Mouse (Mus musculus) bone marrow, adult 2 months (tissue): ENCODE results near the gene Armc12. TPM values are rescaled to one million over a fixed set of nuclear protein-coding genes. Genes with fewer than 3 reads are reported as not detected.

Source experiments
- H3K27ac ChIP-seq: fragments of 200-500 bp; 2 replicates; pipeline ENCODE4 v1.5.1; 2012; ENCODE audit warnings: low read depth, mild to moderate bottlenecking, control low read depth, inconsistent platforms, low read length; ENCODE audit not compliant: control insufficient read depth, poor library complexity, insufficient read depth
- H3K4me1 ChIP-seq: fragments of 200-500 bp; 2 replicates; pipeline ENCODE4 v1.6.1; 2011; ENCODE audit warnings: low read length; ENCODE audit not compliant: control insufficient read depth, insufficient read depth
- H3K4me3 ChIP-seq: fragments of 200-500 bp; replicated peaks from 2 replicates; pipeline ENCODE3; 2011; ENCODE audit warnings: mild to moderate bottlenecking, low read depth, low read length, control low read depth; ENCODE audit not compliant: control insufficient read depth
- CTCF ChIP-seq: fragments of 200-500 bp; IDR thresholded peaks from 2 replicates; pipeline ENCODE4 v1.5.1; 2011; ENCODE audit warnings: low read length, control low read depth; ENCODE audit not compliant: control insufficient read depth, insufficient read depth
- POLR2A ChIP-seq: fragments of 200-500 bp; IDR thresholded peaks from 2 replicates; pipeline ENCODE4 v1.6.1; 2011; ENCODE audit warnings: low read depth, mild to moderate bottlenecking, control low read depth, low read length, borderline replicate concordance; ENCODE audit not compliant: control insufficient read depth
- WGBS: fragments of 180-500 bp; shearing (Covaris S2); methylation state at CpG from one replicate; pipeline ENCODE4 v1.1.7; 2018; 5-methylcytosine and 5-hydroxymethylcytosine counted together
- polyA plus RNA-seq: library from polyadenylated mRNA; stranded (reverse); fragments of >200 nt; gene quantifications from 2 replicates; pipeline ENCODE4 v1.2.4, GENCODE M21; 2011; ENCODE audit warnings: low replicate concordance; ENCODE audit not compliant: missing spikeins, insufficient read depth, insufficient read length

Armc12 gene
- polyA plus RNA-seq, 1 experiment = not detected

GRCm38 (mm10) chr17:28556635-28557396, 26.2 kb downstream of the Armc12 start:
- H3K4me1 ChIP-seq = no peaks in the 10 kb centered on the region
- no peak overlapping the region for H3K4me3 ChIP-seq
- no peak overlapping the region for H3K27ac ChIP-seq
- TF ChIP-seq CTCF = no peak
- TF ChIP-seq POLR2A = no peak
- 35% methylated on average over 6 of the region's 6 CpGs for WGBS

GRCm38 (mm10) chr17:28557772-28558171, 27.2 kb downstream of the Armc12 start:
- H3K4me1 ChIP-seq = no peaks in the 10 kb centered on the region
- no peak for TF ChIP-seq POLR2A
- TF ChIP-seq CTCF = no peak
- no peak overlapping the region for H3K4me3 ChIP-seq
- no peak overlapping the region for H3K27ac ChIP-seq
- 73% methylated on average over 6 of the region's 6 CpGs for WGBS

- no peaks in the 10 kb centered on the region for H3K4me1 ChIP-seq
- H3K27ac ChIP-seq = no peak within 1 kb of the TSS
- H3K4me3 ChIP-seq = no peak within 1 kb of the TSS
- no peak for TF ChIP-seq POLR2A
- no peak for TF ChIP-seq CTCF
- 72% methylated on average over 4 of the region's 4 CpGs for WGBS
These were observed 30.0 kb downstream of the Armc12 start, which contains the start of gene Clps for GRCm38 (mm10) chr17:28560598-28560997. Gene Clps (minus strand): TSS chr17:28560766.

GRCm38 (mm10) chr17:28561613-28562012, 31.0 kb downstream of the Armc12 start:
- 69% methylated on average over 7 of the region's 7 CpGs for WGBS
- no peak overlapping the region for H3K4me3 ChIP-seq
- no peak overlapping the region for H3K27ac ChIP-seq
- TF ChIP-seq CTCF (no peak), POLR2A (no peak)
- no peaks in the 10 kb centered on the region for H3K4me1 ChIP-seq

GRCm38 (mm10) chr17:28565181-28565580, 34.6 kb downstream of the Armc12 start:
- Histone ChIP-seq H3K4me1 (no peaks in the 10 kb centered on the region), H3K27ac (no peak overlapping the region), H3K4me3 (no peak overlapping the region)
- TF ChIP-seq POLR2A (no peak), CTCF (no peak)

DNA sequence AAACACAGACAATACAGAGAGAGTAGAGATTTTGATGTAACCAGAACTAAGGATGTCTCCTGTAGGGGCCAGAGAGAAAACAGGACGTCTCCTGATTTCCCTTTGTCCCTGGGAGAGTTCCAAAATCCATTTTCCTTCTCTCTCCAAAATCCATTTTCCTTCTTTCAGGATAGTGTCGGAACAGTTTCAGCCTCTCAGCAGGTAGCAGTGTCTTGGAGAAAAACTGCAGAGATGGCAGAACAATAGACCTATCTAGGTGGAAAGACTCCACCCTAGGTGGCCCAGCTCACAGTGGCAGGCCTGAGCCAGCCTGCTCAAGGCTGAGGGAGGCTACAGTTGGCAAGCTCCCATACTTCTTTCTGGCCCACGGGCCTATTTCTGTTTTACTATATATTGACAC, 36.9 kb downstream of the Armc12 start:
- Histone ChIP-seq H3K4me1 (no peaks in the 10 kb centered on the region; the same call in 1 of the 2 replicates), H3K4me3 (no peak overlapping the region), H3K27ac (no peak overlapping the region)
- no peak for TF ChIP-seq POLR2A
- TF ChIP-seq CTCF = no peak
- 58% methylated on average over 3 of the region's 3 CpGs for WGBS

- WGBS = 74% methylated on average over 3 of the region's 3 CpGs
- Histone ChIP-seq H3K27ac (no peak overlapping the region), H3K4me3 (no peak overlapping the region), H3K4me1 (no peaks in the 10 kb centered on the region; the same call in 1 of the 2 replicates)
- TF ChIP-seq POLR2A (no peak), CTCF (no peak)
These were observed 41.3 kb downstream of the Armc12 start for GRCm38 (mm10) chr17:28571868-28572267.

DNA sequence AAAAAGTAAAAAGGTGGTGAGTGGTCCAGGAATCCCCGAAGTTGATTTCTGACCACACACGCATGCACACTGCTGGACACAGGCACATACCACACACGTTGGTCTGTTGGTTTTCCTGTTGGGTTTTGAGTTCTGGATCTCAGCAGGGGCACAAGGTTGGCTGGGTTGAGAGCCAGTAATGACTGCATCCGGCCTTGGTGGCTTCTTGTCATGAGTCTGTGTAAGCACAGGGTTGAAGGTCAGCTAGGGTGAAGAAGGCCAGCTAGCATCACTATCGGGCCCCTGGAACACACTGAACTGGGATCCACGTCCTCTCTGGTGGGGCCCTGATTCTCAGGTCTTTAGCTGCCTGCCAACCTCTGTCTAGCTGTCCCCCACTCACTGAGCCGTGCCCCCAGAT, 41.9 kb downstream of the Armc12 start:
- no peak for TF ChIP-seq CTCF
- no peak for TF ChIP-seq POLR2A
- no peak overlapping the region for H3K4me3 ChIP-seq
- 69% methylated on average over 7 of the region's 7 CpGs for whole genome bisulfite sequencing
- no peak overlapping the region for H3K27ac ChIP-seq
- no peaks in the 10 kb centered on the region; the same call in 1 of the 2 replicates for H3K4me1 ChIP-seq

DNA sequence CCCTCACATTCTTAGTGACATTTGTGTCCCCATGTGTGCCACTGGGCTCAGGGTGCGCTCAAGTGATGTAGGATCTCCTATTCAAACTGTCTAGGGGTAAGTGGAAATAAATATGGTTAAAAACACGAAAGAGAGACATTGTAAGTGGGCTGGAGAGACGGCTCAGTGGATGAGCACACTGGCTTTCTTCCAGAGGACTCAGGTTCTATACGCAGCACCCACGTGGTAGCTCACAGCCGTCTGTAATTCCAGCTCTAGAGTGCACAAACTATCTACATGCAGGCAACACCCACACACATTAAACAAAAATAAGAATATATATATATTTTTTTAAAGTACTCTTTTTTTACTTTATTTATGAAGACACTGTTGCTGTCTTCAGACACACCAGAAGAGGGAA, 42.3 kb downstream of the Armc12 start:
- no peak overlapping the region for H3K27ac ChIP-seq
- 71% methylated on average over 6 of the region's 6 CpGs for WGBS
- TF ChIP-seq POLR2A = no peak
- no peak for TF ChIP-seq CTCF
- H3K4me3 ChIP-seq = no peak overlapping the region
- no peaks in the 10 kb centered on the region; the same call in 1 of the 2 replicates for H3K4me1 ChIP-seq
